In genomic region chr5:41947114-41947640, GRCm38 (mm10) we compare ENCODE assay signal across 11 mouse cellular contexts.
A peak's percentile ranks its signal among the peaks of the same experiment; 100 is the strongest.
DNase-seq lines count a peak whose midpoint lies in the region; ATAC-seq lines count a peak whose summit lies in the region.
"Had no signal": no experiment of that assay in that cellular context is flagged by ENCODE, and none has a peak within 500 bp of the region (broad histone marks: within the 10 kb centered on the region; RNA-seq: fewer than 3 reads in every experiment).

No protein-coding gene starts in this region.

- H3K4me3 ChIP-seq in hindbrain, embryonic 16.5 days (ENCODE audit: low read length), result no peak overlapping the region
- no peak overlapping the region for H3K4me3 ChIP-seq in liver, embryonic 12.5 days
- H3K4me3 ChIP-seq: neural tube, embryonic 12.5 days had no signal

- H3K9me3 ChIP-seq in hindbrain, embryonic 16.5 days (ENCODE audit: control insufficient read depth, low read length), result no peaks in the 10 kb centered on the region
- no peaks in the 10 kb centered on the region for H3K9me3 ChIP-seq in liver, embryonic 12.5 days (replicated peaks)
- H3K9me3 ChIP-seq: neural tube, embryonic 12.5 days had no signal

- no peak overlapping the region for H3K9ac ChIP-seq in hindbrain, embryonic 16.5 days (ENCODE audit: low read depth, low read length)
- no peak overlapping the region for H3K9ac ChIP-seq in liver, embryonic 12.5 days
- H3K9ac ChIP-seq: neural tube, embryonic 12.5 days had no signal

- H3K36me3 ChIP-seq in hindbrain, embryonic 16.5 days (ENCODE audit: control insufficient read depth, insufficient read depth, low read length), result no peaks in the 10 kb centered on the region
- H3K36me3 ChIP-seq in liver, embryonic 12.5 days, result no peaks in the 10 kb centered on the region
- H3K36me3 ChIP-seq: neural tube, embryonic 12.5 days had no signal

- 53% methylated on average over 7 of the region's 7 CpGs for WGBS in hindbrain, embryonic 16.5 days
- 67% methylated on average over 7 of the region's 7 CpGs for WGBS in liver, embryonic 12.5 days (ENCODE audit: insufficient replicate concordance)

- no peak overlapping the region for H3K27ac ChIP-seq in hindbrain, embryonic 16.5 days (ENCODE audit: low read depth, low read length)
- no peak overlapping the region for H3K27ac ChIP-seq in liver, embryonic 12.5 days
- H3K27ac ChIP-seq: neural tube, embryonic 12.5 days had no signal

- H3K4me1 ChIP-seq in hindbrain, embryonic 16.5 days (ENCODE audit: control insufficient read depth, insufficient read depth, low read depth, low read length), result no peaks in the 10 kb centered on the region
- no peaks in the 10 kb centered on the region for H3K4me1 ChIP-seq in liver, embryonic 12.5 days
- H3K4me1 ChIP-seq: neural tube, embryonic 12.5 days had no signal

- ATAC-seq in hindbrain, embryonic 16.5 days, result peak; percentile 95
- ATAC-seq in liver, embryonic 12.5 days, result no peak
- ATAC-seq in erythroid progenitor cell, adult 5-6 weeks (replicated peaks; ENCODE audit: low FRiP score, poor library complexity, severe bottlenecking), result no peak
- ATAC-seq: lung, postnatal 0 days had no signal

- no peak overlapping the region for H3K4me2 ChIP-seq in hindbrain, embryonic 16.5 days (ENCODE audit: low read length)
- no peak overlapping the region for H3K4me2 ChIP-seq in liver, embryonic 12.5 days
- H3K4me2 ChIP-seq: neural tube, embryonic 12.5 days had no signal

- peak; percentile 7 for DNase-seq in kidney, postnatal 10 days
- DNase-seq in kidney, postnatal 36 days, result no peak
- DNase-seq in adrenal gland, adult 2 months, result peak; percentile 24
- peak; percentile 68 for DNase-seq in brain, adult 2 months (ENCODE audit: low read depth, low spot score)
- DNase-seq: heart, postnatal 36 days; thymus, adult 2 months had no signal

- H3K27me3 ChIP-seq in hindbrain, embryonic 16.5 days (replicated peaks; ENCODE audit: control insufficient read depth, insufficient read depth, low read length), result no peaks in the 10 kb centered on the region
- no peaks in the 10 kb centered on the region for H3K27me3 ChIP-seq in liver, embryonic 12.5 days (replicated peaks)
- H3K27me3 ChIP-seq: neural tube, embryonic 12.5 days had no signal

Comparison
In these comparisons a context has a peak if more than half of its experiments do, and no peak if none do; other contexts are left out.
1. DNase-seq: peak in kidney, postnatal 10 days (single experiment), adrenal gland, adult 2 months (single experiment) and brain, adult 2 months (single experiment); none in kidney, postnatal 36 days (0 of 2).